Mouse (Mus musculus): ENCODE data around the gene 1810043G02Rik. TPM values are rescaled to one million over a fixed set of nuclear protein-coding genes. Genes with fewer than 3 reads are reported as not detected.

Gene 1810043G02Rik
- polyA plus RNA-seq, 1 experiment from 2014 or later, result 38.1 TPM

DNA sequence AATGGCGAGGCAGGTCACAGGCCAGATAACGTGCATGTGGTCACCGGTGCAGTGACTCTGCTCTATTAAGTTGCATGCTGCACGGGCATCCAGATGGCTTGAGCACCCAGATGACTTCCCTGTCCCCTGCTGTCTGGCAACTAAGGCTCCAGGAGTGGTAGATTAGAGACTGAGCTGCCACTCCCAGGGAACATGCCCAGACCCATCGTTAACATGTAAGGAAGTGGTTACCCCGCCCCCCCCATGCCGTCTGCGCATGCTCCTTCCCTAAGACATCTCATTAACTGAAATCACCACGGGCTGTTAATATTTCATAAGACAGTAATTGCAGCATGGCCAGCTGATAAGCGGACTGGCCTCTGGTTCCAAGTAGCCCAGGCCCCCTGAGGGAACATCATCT lies 7.1 kb upstream of the 1810043G02Rik start:
- H3K36me3 ChIP-seq (ENCODE audit: control insufficient read depth, insufficient read depth, low read length), result no peaks in the 10 kb centered on the region
- H3K4me1 ChIP-seq (ENCODE audit: control insufficient read depth, insufficient read depth, low read length), result peaks cover 12% of the 10 kb centered on the region; the same call in 1 of the 2 replicates
- no peak overlapping the region for H3K4me2 ChIP-seq (replicated peaks; ENCODE audit: low read depth, low read length)
- H3K27me3 ChIP-seq (ENCODE audit: control insufficient read depth, insufficient read depth, low read length), result 0 out of 2 replicates have a peak, but pooled peaks cover 10% of the 10 kb centered on the region
- no peaks in the 10 kb centered on the region for H3K9me3 ChIP-seq (ENCODE audit: control insufficient read depth, low read depth, low read length)
- no peak for ATAC-seq (ENCODE audit: insufficient number of reproducible peaks, insufficient read depth, low FRiP score, low read depth)
- no peak overlapping the region for H3K4me3 ChIP-seq (ENCODE audit: low read depth, low read length)
- H3K27ac ChIP-seq (ENCODE audit: low read length), result no peak overlapping the region
- WGBS, result 76% methylated on average over 10 of the region's 10 CpGs
- H3K9ac ChIP-seq (replicated peaks; ENCODE audit: low read depth, low read length), result no peak overlapping the region

DNA sequence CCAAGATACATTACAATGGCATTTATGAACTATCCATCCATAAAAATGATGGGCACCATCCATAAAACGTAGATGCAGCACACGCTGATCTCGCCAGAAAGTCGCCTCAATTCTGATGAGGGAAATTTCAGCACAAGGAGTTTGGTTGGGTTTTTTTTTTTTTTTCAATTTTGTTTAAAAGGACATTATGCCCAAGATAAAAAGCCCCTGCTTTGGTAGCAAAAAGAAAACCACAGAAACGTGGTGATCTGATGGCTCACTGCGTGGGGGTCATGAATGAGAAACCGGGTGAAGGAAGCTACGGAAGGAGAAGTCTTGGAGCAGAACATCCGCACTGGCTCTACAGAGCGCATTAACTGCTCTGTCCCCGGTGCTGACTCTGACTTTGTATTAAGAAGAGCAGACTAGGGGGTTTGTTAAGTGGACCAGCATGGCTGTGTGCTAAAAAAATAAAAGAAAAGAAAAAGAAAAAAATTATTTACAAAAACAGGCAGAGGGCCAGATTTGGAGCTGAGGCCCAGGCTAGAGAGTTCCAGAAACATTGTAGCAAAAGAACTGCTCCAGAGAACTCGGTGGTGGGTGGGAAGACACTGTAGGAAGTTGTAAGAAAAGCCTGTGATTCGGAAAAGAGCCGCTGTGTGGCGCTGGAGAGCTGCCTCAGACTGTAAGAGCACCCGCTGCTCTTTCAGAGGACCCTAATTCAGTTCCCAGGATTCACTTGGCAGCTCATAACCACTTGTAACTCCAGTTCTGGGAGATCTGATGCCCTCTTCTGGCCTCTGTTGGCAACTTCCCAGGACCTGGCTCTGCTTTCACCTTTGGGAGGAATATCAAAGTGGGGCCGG lies 6.4 kb upstream of the 1810043G02Rik start:
- H3K27me3 ChIP-seq (ENCODE audit: control insufficient read depth, insufficient read depth, low read length), result 0 out of 2 replicates have a peak, but pooled peaks cover 10% of the 10 kb centered on the region
- H3K36me3 ChIP-seq (ENCODE audit: control insufficient read depth, insufficient read depth, low read length), result no peaks in the 10 kb centered on the region
- ATAC-seq (ENCODE audit: insufficient number of reproducible peaks, insufficient read depth, low FRiP score, low read depth), result no peak
- H3K4me1 ChIP-seq (ENCODE audit: control insufficient read depth, insufficient read depth, low read length), result peaks cover 12% of the 10 kb centered on the region
- no peak overlapping the region for H3K27ac ChIP-seq (ENCODE audit: low read length)
- 59% methylated on average over 17 of the region's 17 CpGs for WGBS
- no peak overlapping the region for H3K9ac ChIP-seq (replicated peaks; ENCODE audit: low read depth, low read length)
- H3K4me3 ChIP-seq (ENCODE audit: low read depth, low read length), result no peak overlapping the region
- H3K9me3 ChIP-seq (ENCODE audit: control insufficient read depth, low read depth, low read length), result no peaks in the 10 kb centered on the region
- H3K4me2 ChIP-seq (replicated peaks; ENCODE audit: low read depth, low read length), result no peak overlapping the region

DNA sequence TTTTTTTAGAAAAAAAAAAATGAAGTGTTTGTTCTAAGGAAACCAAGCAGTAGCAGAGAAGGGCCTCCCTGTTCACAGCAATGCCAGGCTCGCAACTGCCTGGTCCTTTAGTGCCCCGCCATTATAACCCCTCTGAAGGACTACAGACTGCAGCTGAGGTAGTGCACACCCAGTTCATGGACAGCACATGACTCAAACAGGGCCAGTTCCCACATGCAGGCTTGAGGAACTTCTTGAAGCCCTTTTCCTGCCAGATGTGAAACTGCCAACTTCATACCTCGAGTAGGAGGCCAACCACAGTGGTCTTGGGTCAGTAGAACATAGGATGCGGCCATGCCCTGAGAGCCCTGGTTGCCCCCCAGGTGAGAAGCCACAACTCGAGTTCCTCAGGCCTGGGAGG lies 4.0 kb upstream of the 1810043G02Rik start:
- H3K9ac ChIP-seq (replicated peaks; ENCODE audit: low read depth, low read length), result no peak overlapping the region
- H3K4me2 ChIP-seq (replicated peaks; ENCODE audit: low read depth, low read length), result no peak overlapping the region
- no peaks in the 10 kb centered on the region for H3K9me3 ChIP-seq (ENCODE audit: control insufficient read depth, low read depth, low read length)
- H3K4me3 ChIP-seq (ENCODE audit: low read depth, low read length), result no peak overlapping the region
- 0 out of 2 replicates have a peak, but pooled peaks cover 5% of the 10 kb centered on the region for H3K27me3 ChIP-seq (ENCODE audit: control insufficient read depth, insufficient read depth, low read length)
- 74% methylated on average over 5 of the region's 5 CpGs for WGBS
- no peak for ATAC-seq (ENCODE audit: insufficient number of reproducible peaks, insufficient read depth, low FRiP score, low read depth)
- H3K4me1 ChIP-seq (ENCODE audit: control insufficient read depth, insufficient read depth, low read length), result peaks cover 12% of the 10 kb centered on the region
- no peaks in the 10 kb centered on the region for H3K36me3 ChIP-seq (ENCODE audit: control insufficient read depth, insufficient read depth, low read length)
- H3K27ac ChIP-seq (ENCODE audit: low read length), result peak overlapping the region; percentile 2; the same call in 1 of the 2 replicates

DNA sequence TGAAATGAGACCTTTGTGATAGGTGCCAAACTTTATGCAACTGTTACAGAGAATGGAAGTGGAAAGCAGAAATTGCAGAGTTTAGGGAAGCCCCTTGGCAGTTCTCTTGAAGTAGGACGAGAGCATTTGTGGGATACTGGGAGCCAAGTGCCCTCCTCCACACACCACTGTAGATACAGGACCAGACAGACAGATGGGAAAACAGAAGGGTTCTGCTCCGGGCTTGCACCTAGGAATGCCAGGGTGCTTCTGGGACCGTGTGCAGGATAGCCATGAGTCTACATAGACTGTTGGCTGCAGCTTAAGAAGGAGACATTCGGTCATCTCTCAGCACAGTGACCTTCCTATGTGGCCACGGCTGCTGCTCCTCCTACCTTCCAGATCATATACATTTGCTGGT lies 3.5 kb upstream of the 1810043G02Rik start:
- Histone ChIP-seq H3K4me2 (replicated peaks; ENCODE audit: low read depth, low read length) (no peak overlapping the region), H3K4me3 (ENCODE audit: low read depth, low read length) (no peak overlapping the region), H3K9me3 (ENCODE audit: control insufficient read depth, low read depth, low read length) (no peaks in the 10 kb centered on the region), H3K27me3 (ENCODE audit: control insufficient read depth, insufficient read depth, low read length) (0 out of 2 replicates have a peak, but pooled peaks cover 5% of the 10 kb centered on the region), H3K36me3 (ENCODE audit: control insufficient read depth, insufficient read depth, low read length) (no peaks in the 10 kb centered on the region), H3K9ac (replicated peaks; ENCODE audit: low read depth, low read length) (no peak overlapping the region), H3K27ac (ENCODE audit: low read length) (peak overlapping the region; percentile 2; the same call in 1 of the 2 replicates), H3K4me1 (ENCODE audit: control insufficient read depth, insufficient read depth, low read length) (peaks cover 9% of the 10 kb centered on the region)
- 63% methylated on average over 5 of the region's 5 CpGs for WGBS
- ATAC-seq (ENCODE audit: insufficient number of reproducible peaks, insufficient read depth, low FRiP score, low read depth), result no peak

DNA sequence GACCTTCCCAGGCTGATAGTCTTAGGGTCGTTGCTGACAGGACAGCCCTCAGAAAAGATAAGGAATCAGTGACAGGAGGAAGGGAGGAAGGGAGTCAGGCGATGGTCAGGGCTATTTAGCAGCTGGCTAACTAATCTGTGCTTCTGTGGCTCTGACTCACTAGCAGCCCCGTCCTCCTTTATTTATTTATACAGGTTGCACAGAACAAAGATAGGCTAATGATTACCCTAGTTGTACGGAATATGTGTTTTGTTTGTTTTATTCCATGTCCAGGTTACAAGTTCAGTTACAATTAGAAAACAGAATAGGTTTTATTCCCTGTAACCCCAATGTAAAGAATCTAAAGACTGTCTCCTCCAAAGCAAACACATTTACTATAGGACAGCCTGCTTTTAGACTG lies 2.7 kb upstream of the 1810043G02Rik start:
- H3K4me1 ChIP-seq (ENCODE audit: control insufficient read depth, insufficient read depth, low read length), result peaks cover 8% of the 10 kb centered on the region
- H3K27me3 ChIP-seq (ENCODE audit: control insufficient read depth, insufficient read depth, low read length), result no peaks in the 10 kb centered on the region
- WGBS, result 10% methylated on average over 4 of the region's 4 CpGs
- no peak overlapping the region for H3K4me3 ChIP-seq (ENCODE audit: low read depth, low read length)
- no peak overlapping the region for H3K4me2 ChIP-seq (replicated peaks; ENCODE audit: low read depth, low read length)
- H3K36me3 ChIP-seq (ENCODE audit: control insufficient read depth, insufficient read depth, low read length), result 0 out of 2 replicates have a peak, but pooled peaks cover 4% of the 10 kb centered on the region
- peak overlapping the region; percentile 2; the same call in 1 of the 2 replicates for H3K27ac ChIP-seq (ENCODE audit: low read length)
- no peak overlapping the region for H3K9ac ChIP-seq (replicated peaks; ENCODE audit: low read depth, low read length)
- 0 out of 2 replicates have a peak, but pooled peaks have one; percentile 14 for ATAC-seq (ENCODE audit: insufficient number of reproducible peaks, insufficient read depth, low FRiP score, low read depth)
- no peaks in the 10 kb centered on the region for H3K9me3 ChIP-seq (ENCODE audit: control insufficient read depth, low read depth, low read length)

DNA sequence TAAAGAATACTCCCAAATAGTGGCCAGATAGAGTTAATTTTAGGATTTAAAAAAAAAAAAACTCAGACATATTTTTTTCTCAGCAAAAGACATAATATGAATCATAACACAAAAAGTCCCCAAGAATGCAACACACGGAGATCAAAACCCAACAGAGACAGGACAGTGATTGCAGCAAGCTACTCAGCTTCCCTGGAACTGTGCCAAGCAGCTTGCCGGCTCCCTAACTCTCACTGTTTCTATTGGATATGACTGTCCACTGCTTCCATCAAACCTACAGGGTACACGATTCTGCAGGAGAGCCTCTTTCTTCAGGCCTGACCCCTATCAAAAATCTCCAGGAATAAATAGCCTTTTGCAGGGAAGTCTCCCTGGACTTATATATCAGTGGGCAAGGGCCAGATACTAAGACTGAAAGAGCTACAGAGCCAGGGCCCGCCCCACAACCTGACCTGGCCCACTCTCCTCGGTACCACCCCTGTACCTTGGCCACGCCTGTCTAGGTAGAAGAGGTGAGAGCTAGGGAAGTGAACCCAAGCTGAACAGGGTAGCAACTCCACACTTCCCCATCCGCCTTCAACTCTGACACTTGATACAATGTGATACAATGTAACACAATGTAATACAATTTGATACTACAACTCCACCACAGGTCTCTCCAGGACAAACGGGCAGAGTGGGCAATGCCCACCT lies 1.7 kb upstream of the 1810043G02Rik start:
- Histone ChIP-seq H3K9me3 (ENCODE audit: control insufficient read depth, low read depth, low read length) (no peaks in the 10 kb centered on the region), H3K4me1 (ENCODE audit: control insufficient read depth, insufficient read depth, low read length) (peaks cover 8% of the 10 kb centered on the region), H3K36me3 (ENCODE audit: control insufficient read depth, insufficient read depth, low read length) (0 out of 2 replicates have a peak, but pooled peaks cover 4% of the 10 kb centered on the region), H3K9ac (replicated peaks; ENCODE audit: low read depth, low read length) (no peak overlapping the region), H3K4me2 (replicated peaks; ENCODE audit: low read depth, low read length) (no peak overlapping the region), H3K4me3 (ENCODE audit: low read depth, low read length) (no peak overlapping the region), H3K27me3 (ENCODE audit: control insufficient read depth, insufficient read depth, low read length) (no peaks in the 10 kb centered on the region), H3K27ac (ENCODE audit: low read length) (peak overlapping the region; percentile 48; the same call in 1 of the 2 replicates)
- ATAC-seq (ENCODE audit: insufficient number of reproducible peaks, insufficient read depth, low FRiP score, low read depth), result no peak
- 57% methylated on average over 8 of the region's 8 CpGs for WGBS

DNA sequence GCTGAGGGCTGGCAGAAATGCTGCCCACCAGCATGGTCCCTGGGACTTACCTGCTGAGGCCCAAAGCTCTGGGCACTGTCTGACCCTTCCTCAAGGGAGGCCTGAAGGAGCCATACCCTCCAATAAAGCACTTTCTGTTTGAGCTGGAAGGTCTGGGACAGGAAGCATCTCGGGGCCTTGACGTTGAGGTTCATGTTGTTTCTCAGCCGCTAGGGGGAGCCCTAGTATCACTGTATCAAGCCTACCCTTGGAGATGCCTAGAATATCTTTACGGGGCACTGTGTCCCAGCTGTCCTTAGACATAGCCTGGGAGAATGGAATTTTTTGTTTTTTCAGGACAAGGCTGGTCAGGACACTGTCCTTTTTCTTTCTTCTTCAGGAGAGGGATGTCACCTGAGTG lies 6.3 kb downstream of the 1810043G02Rik start:
- no peaks in the 10 kb centered on the region for H3K27me3 ChIP-seq (ENCODE audit: control insufficient read depth, insufficient read depth, low read length)
- no peaks in the 10 kb centered on the region for H3K4me1 ChIP-seq (ENCODE audit: control insufficient read depth, insufficient read depth, low read length)
- peak; percentile 54 for ATAC-seq (ENCODE audit: insufficient number of reproducible peaks, insufficient read depth, low FRiP score, low read depth)
- no peak overlapping the region for H3K4me2 ChIP-seq (replicated peaks; ENCODE audit: low read depth, low read length)
- peaks cover 26% of the 10 kb centered on the region for H3K36me3 ChIP-seq (ENCODE audit: control insufficient read depth, insufficient read depth, low read length)
- H3K27ac ChIP-seq (ENCODE audit: low read length), result no peak overlapping the region
- no peak overlapping the region for H3K4me3 ChIP-seq (ENCODE audit: low read depth, low read length)
- H3K9me3 ChIP-seq (ENCODE audit: control insufficient read depth, low read depth, low read length), result no peaks in the 10 kb centered on the region
- H3K9ac ChIP-seq (replicated peaks; ENCODE audit: low read depth, low read length), result no peak overlapping the region
- 1% methylated on average over 4 of the region's 4 CpGs for WGBS

DNA sequence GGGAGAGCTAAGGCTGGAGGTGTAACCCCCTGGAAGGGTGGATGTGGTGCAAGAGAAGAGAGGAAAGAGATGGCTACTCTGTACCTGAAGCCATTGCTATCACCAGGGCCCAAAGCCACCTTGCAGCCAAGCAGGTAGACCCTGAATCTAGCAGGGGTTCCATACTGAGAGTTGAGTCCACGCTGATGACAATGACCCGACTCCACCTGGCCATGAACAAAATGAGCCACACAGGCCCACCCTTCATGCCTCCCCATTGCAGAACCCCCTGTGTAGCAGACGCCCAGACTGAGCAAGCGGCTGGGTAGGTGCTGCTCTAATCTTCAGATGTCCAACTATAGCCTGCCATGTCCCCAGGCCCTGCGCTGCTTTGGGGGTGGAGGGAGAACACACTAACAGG lies 7.5 kb downstream of the 1810043G02Rik start:
- no peaks in the 10 kb centered on the region for H3K9me3 ChIP-seq (ENCODE audit: control insufficient read depth, low read depth, low read length)
- no peak for ATAC-seq (ENCODE audit: insufficient number of reproducible peaks, insufficient read depth, low FRiP score, low read depth)
- H3K27me3 ChIP-seq (ENCODE audit: control insufficient read depth, insufficient read depth, low read length), result no peaks in the 10 kb centered on the region
- no peak overlapping the region for H3K4me3 ChIP-seq (ENCODE audit: low read depth, low read length)
- no peak overlapping the region for H3K4me2 ChIP-seq (replicated peaks; ENCODE audit: low read depth, low read length)
- H3K9ac ChIP-seq (replicated peaks; ENCODE audit: low read depth, low read length), result no peak overlapping the region
- no peaks in the 10 kb centered on the region for H3K4me1 ChIP-seq (ENCODE audit: control insufficient read depth, insufficient read depth, low read length)
- no peak overlapping the region for H3K27ac ChIP-seq (ENCODE audit: low read length)
- H3K36me3 ChIP-seq (ENCODE audit: control insufficient read depth, insufficient read depth, low read length), result peaks cover 33% of the 10 kb centered on the region
- 82% methylated on average over 5 of the region's 5 CpGs for WGBS

Measured in stomach, embryonic 14.5 days (tissue).